Mouse (Mus musculus) spleen, adult 18-20 months (tissue): ENCODE results near the gene Olfr1209.

Source experiments
- DNase-seq, 2 experiments: peaks; one replicate each; pipeline ENCODE4 v3.0.0; 2022; ENCODE audit warnings: mixed read lengths in 2 of 2

The Olfr1209 gene

GRCm38 (mm10) chr2:88915057-88915456 is at the start of gene Olfr1209:
Gene Olfr1209, minus strand, starts transcription at chr2:88915157.
- no peak for DNase-seq

DNA sequence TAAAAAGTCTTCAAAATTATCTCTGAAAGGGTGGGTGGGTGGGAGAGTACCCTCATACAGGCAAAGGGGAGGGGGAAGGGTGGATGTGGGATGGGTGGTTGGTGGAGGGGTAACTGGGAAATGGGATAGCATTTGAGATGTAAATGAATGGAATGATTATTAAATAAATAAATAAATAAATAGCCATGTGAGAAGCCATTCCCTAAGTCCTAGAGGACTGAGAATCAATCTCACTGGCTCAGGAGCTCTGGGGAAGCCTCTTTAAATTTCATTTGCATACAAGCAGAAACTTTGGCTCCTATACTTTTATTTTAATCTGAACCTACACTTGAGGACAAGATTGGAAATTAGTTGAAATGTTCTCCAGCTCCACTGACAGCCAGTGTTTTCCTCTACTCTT is 38.7 kb upstream of the Olfr1209 start, which contains the start of gene Olfr1212:
Gene Olfr1212, plus strand, starts transcription at position 301 of the 400 bp plus-strand sequence.
- DNase-seq = no peak

- no peak for DNase-seq
These were observed 23.1 kb upstream of the Olfr1209 start, which contains the start of gene Olfr1211 for GRCm38 (mm10) chr2:88938011-88938410. Gene Olfr1211, minus strand, starts transcription at chr2:88938111.

DNA sequence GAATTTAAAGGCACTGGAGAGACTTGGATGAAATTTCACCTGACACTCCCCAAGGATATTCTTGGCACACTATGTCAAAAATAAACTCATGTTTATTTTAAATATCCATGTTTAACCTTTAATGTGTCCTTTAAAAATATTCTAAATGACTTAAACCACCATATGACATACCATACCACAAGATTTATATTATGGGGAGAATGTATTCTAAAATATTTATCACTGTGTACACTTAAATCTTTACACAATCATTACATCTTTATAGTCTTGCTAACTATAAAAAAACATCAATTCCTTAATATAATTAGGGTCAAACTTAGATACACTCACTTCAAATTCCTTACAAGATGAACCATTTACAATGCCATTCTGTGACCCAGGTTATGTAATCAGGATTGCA is 12.7 kb downstream of the Olfr1209 start, which contains the start of gene Olfr1208:
Gene Olfr1208, minus strand, starts transcription at position 101 of the 400 bp plus-strand sequence.
- no peak for DNase-seq

DNA sequence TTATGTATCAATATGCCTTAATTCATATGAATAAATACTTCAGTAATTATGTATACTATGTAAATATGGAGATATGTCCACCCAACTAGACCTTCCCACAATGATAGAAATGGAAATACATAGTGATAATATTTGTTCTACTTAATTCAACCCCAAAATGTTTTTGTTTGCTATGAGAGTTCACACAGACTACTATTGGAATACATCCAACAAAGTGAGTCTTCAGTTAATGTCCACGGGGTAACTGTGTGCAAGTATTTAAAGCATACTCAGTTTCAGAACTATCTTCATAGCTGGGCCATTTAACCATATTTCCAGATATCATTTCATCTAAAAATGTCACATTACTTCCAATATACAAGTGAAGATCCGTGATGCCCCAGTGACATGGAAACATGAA is 52.0 kb downstream of the Olfr1209 start, which contains the start of gene Olfr1206:
Gene Olfr1206, plus strand, starts transcription at position 301 of the 400 bp plus-strand sequence.
- no peak for DNase-seq
